In genomic region chr3:130073085-130073484, GRCm38 (mm10) we compare ENCODE assay signal across 10 mouse cellular contexts. TPM values are rescaled to one million over a fixed set of nuclear protein-coding genes. Genes with fewer than 3 reads are reported as not detected.
DNase-seq lines count a peak whose midpoint lies in the region; ATAC-seq and TF ChIP-seq lines count a peak whose summit lies in the region.
"Had no signal": no experiment of that assay in that cellular context is flagged by ENCODE, and none has a peak within 500 bp of the region (broad histone marks: within the 10 kb centered on the region; RNA-seq: fewer than 3 reads in every experiment).

No protein-coding gene starts in this region.

- no peaks in the 10 kb centered on the region for H3K36me3 ChIP-seq in embryonic facial prominence, embryonic 14.5 days (ENCODE audit: control insufficient read depth, insufficient read depth, low read length)
- H3K36me3 ChIP-seq in embryonic facial prominence, embryonic 10.5 days (replicated peaks), result no peaks in the 10 kb centered on the region

- 51% methylated on average over 10 of the region's 10 CpGs for WGBS in embryonic facial prominence, embryonic 14.5 days
- 75% methylated on average over 10 of the region's 10 CpGs for WGBS in embryonic facial prominence, embryonic 10.5 days
- WGBS in lung, adult 2 months, result 43% methylated on average over 10 of the region's 10 CpGs

- no peak for TF ChIP-seq POLR2A in lung, adult 2 months (IDR thresholded peaks at IDR 0.05; ENCODE audit: borderline replicate concordance, extremely low read depth, low read depth, low read length)

- no peak overlapping the region for H3K4me3 ChIP-seq in embryonic facial prominence, embryonic 14.5 days (ENCODE audit: low read depth, low read length)
- H3K4me3 ChIP-seq in embryonic facial prominence, embryonic 10.5 days, result no peak overlapping the region
- no peak overlapping the region for H3K4me3 ChIP-seq in lung, adult 2 months (replicated peaks; ENCODE audit: extremely low read depth, low read depth, low read length)

- no peak overlapping the region for H3K9ac ChIP-seq in embryonic facial prominence, embryonic 14.5 days (ENCODE audit: low read depth, low read length)
- H3K9ac ChIP-seq: lung, embryonic 14.5 days had no signal

- ATAC-seq in embryonic facial prominence, embryonic 14.5 days (ENCODE audit: low read depth), result peak; percentile 72; the same call in 1 of the 2 replicates

- no peaks in the 10 kb centered on the region for H3K27me3 ChIP-seq in embryonic facial prominence, embryonic 14.5 days (replicated peaks; ENCODE audit: control insufficient read depth, insufficient read depth, low read length)
- no peaks in the 10 kb centered on the region for H3K27me3 ChIP-seq in embryonic facial prominence, embryonic 10.5 days (replicated peaks; ENCODE audit: low read depth, poor library complexity, severe bottlenecking)

- H3K4me2 ChIP-seq in embryonic facial prominence, embryonic 14.5 days (ENCODE audit: low read depth, low read length), result no peak overlapping the region
- H3K4me2 ChIP-seq: lung, embryonic 14.5 days had no signal

- H3K4me1 ChIP-seq in embryonic facial prominence, embryonic 14.5 days (ENCODE audit: control insufficient read depth, insufficient read depth, low read length), result no peaks in the 10 kb centered on the region
- no peaks in the 10 kb centered on the region for H3K4me1 ChIP-seq in embryonic facial prominence, embryonic 10.5 days
- H3K4me1 ChIP-seq in lung, adult 2 months (ENCODE audit: control insufficient read depth, insufficient read depth, low read length), result no peaks in the 10 kb centered on the region

- TF ChIP-seq CTCF in lung, adult 2 months (IDR thresholded peaks at IDR 0.05; ENCODE audit: insufficient read depth, low read length), result no peak

- no peaks in the 10 kb centered on the region for H3K9me3 ChIP-seq in embryonic facial prominence, embryonic 14.5 days (ENCODE audit: control insufficient read depth, low read length)
- H3K9me3 ChIP-seq in embryonic facial prominence, embryonic 10.5 days, result no peaks in the 10 kb centered on the region

- no peak overlapping the region for H3K27ac ChIP-seq in embryonic facial prominence, embryonic 14.5 days (replicated peaks; ENCODE audit: low read depth, low read length)
- H3K27ac ChIP-seq in embryonic facial prominence, embryonic 10.5 days (replicated peaks), result no peak overlapping the region

- peak; percentile 50 for DNase-seq in embryonic facial prominence, embryonic 14.5 days (ENCODE audit: low spot score)
- DNase-seq in embryonic facial prominence, embryonic 10.5 days (ENCODE audit: low spot score), result no peak
- peak; percentile 17 for DNase-seq in urinary bladder, postnatal 14 days (ENCODE audit: low spot score)
- no peak for DNase-seq in urinary bladder, postnatal 4 days (ENCODE audit: low spot score in 2 of 2)
- DNase-seq in lung, adult 2 months, result peak; percentile 34
- DNase-seq in skeletal muscle tissue, adult 2 months (ENCODE audit: low read depth, low spot score), result peak; percentile 46
- DNase-seq in right cerebral cortex, adult 18-20 months, result no peak
- DNase-seq in spleen, postnatal 4 days (ENCODE audit: low spot score in 2 of 2), result no peak
- DNase-seq: gastrocnemius, postnatal 10 days; lung, embryonic 14.5 days had no signal

RNA-seq across cellular contexts. Expression of gene Sec24b, which starts 11.7 kb away (rescaled TPM):
- polyA plus RNA-seq in embryonic facial prominence, embryonic 14.5 days (2014; fragmentation: Nextera tagmentation; extraction: Ambion mirVana), result 32.9 and 33.5 TPM in 2 replicates
- 37.7 and 42.0 TPM in 2 replicates for polyA plus RNA-seq in embryonic facial prominence, embryonic 10.5 days (2016; fragmentation: Nextera tagmentation; extraction: Ambion mirVana)
- 63.4 and 72.6 TPM in 2 replicates for polyA plus RNA-seq in lung, adult 2 months (2012; rRNA removed)

RNA-seq across cellular contexts. Expression of gene Col25a1, which starts 58.2 kb away (rescaled TPM):
- polyA plus RNA-seq in embryonic facial prominence, embryonic 14.5 days (2014; fragmentation: Nextera tagmentation; extraction: Ambion mirVana), result 14.3 and 16.2 TPM in 2 replicates
- 6.9 and 9.1 TPM in 2 replicates for polyA plus RNA-seq in embryonic facial prominence, embryonic 10.5 days (2016; fragmentation: Nextera tagmentation; extraction: Ambion mirVana)
- polyA plus RNA-seq in lung, adult 2 months (2012; rRNA removed), result 0.07 TPM in 2 replicates

Comparison
In these comparisons a context has a peak if more than half of its experiments do, and no peak if none do; other contexts are left out.
1. DNase-seq: peak in embryonic facial prominence, embryonic 14.5 days (single experiment), urinary bladder, postnatal 14 days (single experiment), lung, adult 2 months (single experiment) and skeletal muscle tissue, adult 2 months (single experiment); none in embryonic facial prominence, embryonic 10.5 days (single experiment), urinary bladder, postnatal 4 days (0 of 2), right cerebral cortex, adult 18-20 months (single experiment) and spleen, postnatal 4 days (0 of 2).